Mouse (Mus musculus) heart, adult 11 months (tissue): ENCODE results near the gene Crocc.

ENCODE experiments used
- DNase-seq: peaks from one replicate; pipeline ENCODE4 v3.0.0; 2022

The Crocc gene

DNA sequence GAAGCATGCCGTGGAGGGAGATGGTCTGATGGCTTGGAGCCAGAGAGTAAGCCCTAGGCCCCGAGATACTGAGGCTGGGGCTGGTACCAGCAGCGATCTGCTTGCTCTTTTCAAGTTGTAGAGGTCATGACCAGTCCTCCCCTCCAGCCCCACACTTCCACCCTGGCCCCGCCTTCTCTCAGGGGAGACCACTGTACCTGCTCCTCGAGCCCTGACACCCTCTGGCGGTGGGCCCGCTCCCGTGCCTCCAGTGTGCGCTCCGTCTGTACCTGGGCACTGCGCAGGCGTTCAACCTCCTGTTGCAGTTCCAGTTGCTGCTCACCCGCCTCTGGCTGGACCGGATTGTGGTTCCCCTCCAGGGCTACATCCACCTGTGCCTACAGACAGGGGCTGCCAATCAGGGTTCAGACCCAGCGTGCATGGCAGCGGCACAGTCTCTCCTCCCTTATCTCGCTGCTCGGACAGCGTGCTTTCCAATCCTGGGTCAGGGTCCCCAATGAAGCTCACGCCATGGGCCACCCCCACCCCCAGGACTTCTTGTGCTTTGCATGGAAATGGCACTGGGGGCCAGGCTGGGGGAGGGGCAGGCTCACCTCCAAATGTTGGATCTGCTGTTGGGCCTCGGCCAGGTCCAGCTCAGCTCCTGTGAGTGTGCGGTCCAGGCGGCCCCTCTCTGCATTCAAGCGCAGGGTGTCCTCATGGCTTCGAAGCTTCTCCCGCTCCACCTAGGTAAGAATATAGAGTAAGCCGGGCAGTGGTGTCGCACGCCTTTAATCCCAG is 42.5 kb downstream of the Crocc start:
- DNase-seq, result peak; percentile 91

- peak; percentile 97 for DNase-seq
Observed at GRCm38 (mm10) chr4:141016311-141016710, 44.0 kb downstream of the Crocc start.

- peak; percentile 96 for DNase-seq
Observed at GRCm38 (mm10) chr4:141015356-141015755, 45.0 kb downstream of the Crocc start.

DNA sequence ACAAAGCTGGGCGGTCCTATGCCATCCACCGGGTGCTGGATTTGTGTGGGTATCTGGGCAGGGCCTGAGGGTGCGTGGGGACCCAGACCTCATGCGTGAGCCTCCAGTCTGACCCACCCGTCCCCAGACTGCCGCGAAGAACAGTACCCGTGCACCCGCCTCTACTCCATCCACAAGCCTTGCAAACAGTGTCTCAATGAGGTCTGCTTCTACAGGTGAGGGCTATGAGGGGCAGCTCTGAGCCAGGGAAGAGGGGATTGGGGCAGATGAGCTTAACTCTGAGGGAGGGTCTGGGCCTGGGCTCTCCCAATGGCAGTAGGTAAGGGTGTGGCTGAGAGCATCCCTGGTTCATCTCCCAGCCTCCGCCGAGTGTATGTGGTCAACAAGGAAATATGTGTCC is 45.5 kb downstream of the Crocc start:
- peak; percentile 90 for DNase-seq

DNA sequence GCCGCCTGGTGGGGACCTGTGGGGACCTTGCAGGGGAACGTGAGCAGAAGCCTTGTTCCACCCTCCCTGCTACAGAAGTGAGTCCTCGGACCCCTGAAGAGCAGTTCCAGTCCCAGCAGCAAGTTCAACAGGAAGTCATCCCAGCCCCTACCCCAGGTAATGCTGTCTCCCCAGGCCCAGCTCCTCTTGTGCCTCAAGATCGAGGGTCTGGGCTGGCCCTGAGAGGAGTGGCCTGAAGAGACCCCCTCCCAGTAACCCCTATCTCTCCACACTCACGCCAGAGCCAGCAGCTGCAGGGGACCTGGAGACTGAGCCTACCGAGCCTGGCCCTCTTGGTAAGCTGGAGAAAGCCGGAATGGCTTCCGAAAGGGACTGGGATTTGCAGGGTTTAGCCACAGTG is 46.2 kb downstream of the Crocc start:
- DNase-seq, result peak; percentile 92

DNA sequence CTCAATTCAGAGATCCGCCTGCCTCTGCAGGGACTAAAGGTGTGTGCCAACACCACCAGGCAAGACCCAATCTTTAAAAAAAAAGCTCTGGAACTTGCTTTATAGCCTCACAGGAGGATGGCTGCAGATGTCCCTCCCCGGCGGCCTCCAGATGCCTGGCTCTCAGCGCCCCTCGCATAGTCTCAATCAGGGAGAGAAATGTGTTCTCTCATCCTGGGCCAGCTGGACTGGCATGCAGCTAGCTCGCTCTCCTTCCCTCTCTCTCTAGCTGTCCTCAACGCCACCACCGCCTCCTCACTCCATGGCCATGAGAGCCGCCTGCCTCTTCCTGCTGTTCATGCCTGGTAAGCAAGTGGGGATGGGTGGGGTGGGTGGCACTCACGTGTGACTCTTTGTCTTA is 47.8 kb downstream of the Crocc start:
- no peak for DNase-seq

GRCm38 (mm10) chr4:141011556-141012328 is 48.6 kb downstream of the Crocc start:
- peak; percentile 94 for DNase-seq

DNA sequence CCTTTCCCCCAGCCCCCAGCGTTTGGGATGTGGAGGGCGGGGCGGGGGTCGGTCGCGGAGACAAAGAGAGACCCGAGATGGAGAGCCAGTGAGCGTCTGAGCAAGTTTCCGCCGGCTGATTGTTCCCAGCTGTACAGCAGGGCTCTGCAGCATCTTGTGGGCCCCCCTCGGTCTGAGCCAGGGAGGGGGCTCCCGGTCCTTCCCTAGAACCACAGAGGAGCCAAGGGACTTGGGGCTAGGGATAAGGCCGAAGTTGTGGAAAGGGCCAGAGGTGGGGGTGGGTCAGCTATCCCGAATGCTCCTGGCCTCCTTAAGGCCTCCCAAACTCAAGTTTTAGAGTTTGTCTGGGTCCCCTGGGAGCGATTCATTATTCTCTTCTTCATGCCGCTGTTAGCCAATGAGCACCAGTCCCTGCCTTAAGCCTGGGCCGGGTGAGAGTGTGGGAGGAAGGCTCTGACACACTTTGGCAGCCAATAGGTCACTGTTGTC is 49.4 kb downstream of the Crocc start:
- peak; percentile 95 for DNase-seq

GRCm38 (mm10) chr4:141010526-141010925 is 49.8 kb downstream of the Crocc start:
- DNase-seq, result peak; percentile 92

DNA sequence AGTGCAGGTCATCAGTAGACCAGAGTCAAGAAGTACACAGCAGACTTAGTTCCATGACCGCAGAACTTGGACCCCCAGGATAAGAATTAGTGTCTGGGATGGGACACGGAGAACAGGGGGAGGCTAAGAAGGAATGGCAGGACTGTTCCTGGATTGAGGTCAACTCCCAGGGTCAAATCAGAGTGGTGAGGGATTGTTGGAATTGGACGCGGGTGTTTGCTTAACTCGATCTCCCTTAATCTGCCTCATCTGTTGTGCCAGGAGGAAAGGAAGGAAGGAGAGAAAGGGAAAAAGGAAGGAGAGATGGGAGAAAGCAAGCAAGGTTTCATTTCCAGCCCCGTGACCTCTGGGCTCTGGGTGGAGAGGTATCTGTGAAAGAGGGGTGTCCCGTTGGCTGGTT is 50.2 kb downstream of the Crocc start, which contains the start of gene Mfap2:
Gene Mfap2 (plus strand): TSS at position 301 of the 400 bp plus-strand sequence.
- DNase-seq, result no peak

GRCm38 (mm10) chr4:141008028-141008427 is 52.3 kb downstream of the Crocc start:
- peak; percentile 98 for DNase-seq

DNA sequence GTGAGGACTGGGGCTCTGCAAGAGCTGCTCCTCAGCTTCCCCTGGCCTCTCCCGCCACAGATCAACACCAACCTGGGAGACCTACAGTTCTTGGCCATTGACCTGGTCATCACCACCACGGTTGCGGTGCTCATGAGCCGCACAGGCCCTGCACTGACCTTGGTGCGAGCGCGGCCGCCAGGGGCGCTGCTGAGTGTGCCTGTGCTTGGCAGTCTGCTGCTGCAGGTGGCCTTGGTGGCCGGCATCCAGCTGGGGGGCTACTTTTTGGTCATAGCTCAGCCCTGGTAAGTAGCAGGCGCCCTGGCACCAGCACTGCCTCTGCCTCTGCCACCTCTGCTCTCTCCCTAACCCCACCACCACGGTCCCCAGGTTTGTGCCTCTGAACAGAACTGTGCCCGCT is 54.4 kb downstream of the Crocc start:
- peak; percentile 90 for DNase-seq

DNA sequence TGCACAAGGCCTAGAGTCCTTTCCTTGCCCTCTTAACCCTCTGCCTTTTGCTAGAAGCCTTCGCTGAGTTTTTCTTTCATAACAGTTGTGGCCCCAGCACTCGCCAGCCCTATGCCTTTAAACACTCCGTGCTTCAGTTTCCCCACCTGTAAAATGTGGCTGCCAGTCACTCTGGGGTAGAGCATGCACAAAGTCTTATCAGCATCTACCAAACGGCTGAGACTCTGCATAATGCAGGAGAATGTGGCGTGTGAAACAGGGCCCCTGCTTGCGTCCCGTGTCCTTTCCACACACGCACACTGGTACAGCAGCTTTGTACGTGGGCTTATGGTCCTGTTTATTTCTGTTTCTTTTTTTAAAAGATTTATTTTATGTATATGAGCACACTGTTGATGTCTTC is 63.5 kb downstream of the Crocc start:
- no peak for DNase-seq

DNA sequence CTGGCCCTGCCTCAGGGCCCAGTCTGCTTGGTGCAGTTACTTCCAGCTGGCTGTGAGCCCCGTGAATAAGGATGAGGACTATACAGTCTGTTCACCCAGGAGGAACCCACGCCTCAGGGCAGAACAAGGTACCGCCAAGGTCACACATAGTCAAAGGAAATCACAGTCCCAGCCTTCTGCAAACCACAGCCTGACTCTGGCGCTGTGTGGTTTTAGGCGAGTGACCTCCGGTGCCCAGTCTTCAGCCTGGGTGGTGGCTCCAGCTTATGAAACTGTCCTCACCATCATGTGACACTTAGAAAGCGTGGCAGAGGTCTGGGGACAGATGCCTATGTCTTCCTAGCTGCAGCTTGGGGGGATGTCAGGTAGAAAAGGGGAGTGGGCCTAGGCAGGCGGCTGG is 64.5 kb downstream of the Crocc start:
- DNase-seq, result no peak

DNA sequence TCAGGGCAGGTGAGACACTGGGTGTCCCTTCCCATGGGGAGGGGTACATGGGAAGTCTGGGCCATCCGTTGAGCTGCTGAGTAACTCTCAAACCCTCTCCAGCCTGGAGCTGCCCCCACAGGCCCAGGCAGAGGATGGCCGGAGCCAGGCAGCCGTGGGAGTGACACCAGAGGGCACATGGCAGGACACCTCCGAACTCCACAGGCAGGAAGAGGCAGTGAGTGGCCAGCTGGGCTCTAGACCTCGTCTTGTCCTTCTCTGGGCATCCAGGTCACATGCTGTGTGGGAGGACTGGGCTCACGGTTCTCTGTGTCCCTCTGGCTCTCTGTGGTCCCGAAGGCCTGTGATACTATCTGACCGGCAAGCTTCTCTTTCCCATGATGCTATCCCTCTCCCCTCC is 66.5 kb downstream of the Crocc start:
- no peak for DNase-seq

GRCm38 (mm10) chr4:140992215-140992614 is 68.1 kb downstream of the Crocc start:
- peak; percentile 90 for DNase-seq

DNA sequence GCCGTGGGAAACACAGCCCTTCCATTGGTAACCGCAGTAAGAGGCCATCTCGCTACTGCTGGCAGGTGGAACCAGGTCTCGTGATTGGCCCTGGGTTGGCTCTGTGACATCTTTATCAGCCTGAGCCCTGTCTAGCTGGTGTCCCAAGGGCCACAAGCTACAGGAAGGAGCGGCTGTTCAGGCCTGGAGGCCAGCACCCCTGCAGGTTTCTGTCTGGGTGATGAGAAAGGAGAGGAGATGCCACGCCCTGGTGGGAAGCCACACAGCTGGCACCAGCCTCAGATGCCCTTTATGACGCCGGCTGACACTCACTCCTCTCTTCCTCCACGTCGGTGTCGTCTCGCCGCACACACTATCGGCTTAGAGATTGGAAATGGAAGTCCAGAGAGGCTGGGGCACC is 70.9 kb downstream of the Crocc start:
- peak; percentile 91 for DNase-seq

DNA sequence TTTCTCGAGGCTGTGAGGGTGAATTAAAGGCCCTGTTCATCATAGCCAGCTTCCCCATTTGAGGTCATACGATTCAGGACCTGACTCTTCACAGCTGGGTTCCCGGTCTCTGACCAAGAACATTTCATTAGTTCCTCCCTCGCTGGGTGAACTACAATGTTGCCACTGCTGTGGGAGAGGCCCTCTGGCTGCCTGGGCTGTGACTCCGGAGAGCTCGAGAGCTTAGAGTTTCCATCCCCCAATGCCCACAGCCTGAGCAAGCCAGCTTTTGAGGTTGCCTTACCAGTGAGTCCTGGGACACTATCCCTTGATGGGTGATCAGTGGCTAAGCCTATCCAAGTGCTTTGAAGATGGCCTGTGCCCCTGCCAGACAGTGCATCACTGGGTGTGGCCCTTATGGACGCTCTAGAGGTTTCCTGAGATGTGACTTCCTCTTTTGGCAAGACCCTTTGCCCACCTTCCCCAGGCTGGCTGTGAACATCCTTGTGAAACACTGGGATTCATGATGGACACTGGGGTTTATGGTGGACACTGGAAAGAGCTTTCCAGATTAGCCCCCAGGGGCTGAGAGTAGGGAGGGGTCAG is 71.6 kb downstream of the Crocc start:
- DNase-seq, result peak; percentile 97

DNA sequence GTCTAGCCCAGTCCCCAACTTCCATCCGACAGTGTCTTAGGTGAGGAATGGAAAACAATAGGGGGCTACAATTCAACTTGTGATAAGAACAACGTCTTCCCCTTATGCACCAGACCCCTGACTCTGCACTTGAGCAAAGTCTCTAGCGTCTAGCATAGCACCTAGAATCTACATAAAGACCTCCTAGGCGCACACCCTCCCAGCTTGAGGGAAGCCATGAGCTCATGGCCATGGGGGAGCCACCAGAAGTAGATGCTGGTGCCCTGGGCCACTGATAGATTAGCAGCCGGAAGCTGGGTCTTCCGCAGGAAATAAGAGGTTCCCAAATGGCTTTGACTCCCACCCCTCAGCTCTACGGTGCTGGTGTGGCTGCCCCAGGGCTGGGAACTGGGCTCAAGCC is 72.9 kb downstream of the Crocc start:
- peak; percentile 93 for DNase-seq

GRCm38 (mm10) chr4:140986711-140987395 is 73.5 kb downstream of the Crocc start, which contains the start of gene Atp13a2:
Atp13a2 (plus strand) TSS chr4:140986873.
- peak; percentile 98 for DNase-seq

DNA sequence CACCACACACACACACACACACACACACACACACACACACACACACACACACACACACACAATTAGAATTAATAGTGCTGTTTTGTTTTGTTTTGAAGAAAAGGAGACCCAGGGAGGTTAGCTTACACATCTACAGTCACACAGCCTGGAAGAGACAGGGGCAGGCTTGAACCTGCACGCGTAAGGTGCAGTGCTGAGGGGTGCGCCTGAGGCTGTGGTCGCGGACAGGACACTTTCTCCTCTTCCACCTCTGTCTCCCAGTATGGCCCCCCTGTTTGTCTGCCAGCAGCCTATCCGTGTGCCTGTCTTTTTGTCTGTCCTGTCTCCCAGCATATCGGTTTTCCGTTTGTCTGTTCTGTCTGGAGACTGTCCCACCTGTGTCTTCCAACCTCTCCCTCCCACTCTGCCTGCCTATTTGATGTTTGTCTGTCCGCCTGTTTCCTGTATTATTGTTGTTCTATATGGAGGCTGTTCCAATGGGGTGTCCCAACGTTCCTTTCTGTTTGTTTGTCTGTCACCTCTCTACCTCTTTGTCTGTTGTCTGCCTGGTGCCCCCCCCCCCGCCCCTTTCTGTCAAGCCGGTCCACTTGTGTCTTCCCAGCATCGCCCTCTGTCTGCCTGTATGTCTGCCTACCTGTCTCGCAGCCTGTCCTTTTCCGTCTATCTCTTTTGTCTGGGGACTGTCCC is 74.2 kb downstream of the Crocc start:
- DNase-seq, result peak; percentile 91

DNA sequence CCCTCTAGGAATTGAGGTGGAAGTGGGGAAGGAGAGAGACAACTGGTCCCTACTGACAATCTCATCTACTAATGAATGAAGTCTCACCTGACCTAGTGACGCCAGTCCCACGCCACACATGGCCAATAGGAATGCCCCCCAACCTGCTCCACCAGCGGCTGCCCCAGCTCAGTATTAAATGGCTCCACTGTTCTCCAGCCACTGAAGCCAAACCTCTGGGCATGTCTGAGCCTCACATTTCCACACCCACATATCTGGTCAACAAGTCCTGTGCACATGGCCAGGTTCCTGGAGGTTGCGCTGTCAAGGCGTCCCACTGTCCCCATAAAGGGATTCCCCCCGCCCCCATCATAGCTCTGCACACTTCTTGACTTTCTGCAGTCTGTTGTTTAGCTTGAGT is 75.8 kb downstream of the Crocc start:
- no peak for DNase-seq
